Comparison of ENCODE assay signal across 24 mouse cellular contexts in genomic region chr10:41287618-41288017, GRCm38 (mm10). TPM values are rescaled to one million over a fixed set of nuclear protein-coding genes. Genes with fewer than 3 reads are reported as not detected.
DNase-seq lines count a peak whose midpoint lies in the region; ATAC-seq and TF ChIP-seq lines count a peak whose summit lies in the region.
"Had no signal": no experiment of that assay in that cellular context is flagged by ENCODE, and none has a peak within 500 bp of the region (broad histone marks: within the 10 kb centered on the region; RNA-seq: fewer than 3 reads in every experiment).

No protein-coding gene starts in this region.

- ATAC-seq in lung, embryonic 16.5 days (ENCODE audit: low read depth): peak; percentile 79
- no peak for ATAC-seq in lung, postnatal 0 days
- ATAC-seq in hindbrain, postnatal 0 days: no peak
- ATAC-seq: forebrain, embryonic 15.5 days; hindbrain, embryonic 16.5 days; intestine, embryonic 16.5 days had no signal

- H3K27ac ChIP-seq in lung, embryonic 16.5 days (ENCODE audit: low read length): no peak overlapping the region
- H3K27ac ChIP-seq in lung, postnatal 0 days (ENCODE audit: low read length): no peak overlapping the region
- no peak overlapping the region for H3K27ac ChIP-seq in hindbrain, postnatal 0 days
- H3K27ac ChIP-seq: forebrain, embryonic 15.5 days; heart, adult 2 months; hindbrain, embryonic 13.5 days had no signal

- DNase-seq in heart, adult 11 months: peak; percentile 27
- DNase-seq in heart, adult 8-10 months (ENCODE audit: low spot score): no peak
- no peak for DNase-seq in lung, postnatal 0 days (ENCODE audit: low spot score)
- DNase-seq in NIH3T3 (ENCODE audit: low read depth): peak; percentile 42
- DNase-seq in hindbrain, postnatal 0 days (ENCODE audit: low spot score): no peak
- no peak for DNase-seq in layer of hippocampus, adult 18-20 months (ENCODE audit: low spot score in 2 of 2)
- DNase-seq: adrenal gland, adult 2 months; adrenal gland, postnatal 14 days; cerebellum, adult 11-12 months; cerebellum, adult 8-10 months; cerebellum, postnatal 10 days; gastrocnemius, postnatal 25 days; heart, adult 2 months had no signal

- peaks cover 8% of the 10 kb centered on the region for H3K4me1 ChIP-seq in lung, embryonic 16.5 days (replicated peaks; ENCODE audit: control insufficient read depth, insufficient read depth, low read length)
- no peaks in the 10 kb centered on the region for H3K4me1 ChIP-seq in lung, postnatal 0 days (ENCODE audit: insufficient read depth, low read depth, low read length)
- no peaks in the 10 kb centered on the region for H3K4me1 ChIP-seq in hindbrain, postnatal 0 days (ENCODE audit: insufficient read depth, low read length)

- no peak overlapping the region for H3K4me2 ChIP-seq in lung, embryonic 16.5 days (ENCODE audit: low read depth, low read length)
- H3K4me2 ChIP-seq in lung, postnatal 0 days (replicated peaks; ENCODE audit: low read depth, low read length): no peak overlapping the region
- H3K4me2 ChIP-seq in hindbrain, postnatal 0 days (ENCODE audit: low read depth, low read length): no peak overlapping the region
- H3K4me2 ChIP-seq: forebrain, embryonic 15.5 days; heart, embryonic 11.5 days; hindbrain, embryonic 13.5 days had no signal

- H3K36me3 ChIP-seq in lung, embryonic 16.5 days (ENCODE audit: control insufficient read depth, insufficient read depth, low read length): no peaks in the 10 kb centered on the region
- no peaks in the 10 kb centered on the region for H3K36me3 ChIP-seq in lung, postnatal 0 days (ENCODE audit: insufficient read depth, low read length)
- H3K36me3 ChIP-seq in hindbrain, postnatal 0 days (ENCODE audit: insufficient read depth, low read length): no peaks in the 10 kb centered on the region; the same call in 1 of the 2 replicates
- H3K36me3 ChIP-seq: forebrain, embryonic 10.5 days had no signal

- no peaks in the 10 kb centered on the region for H3K27me3 ChIP-seq in lung, embryonic 16.5 days (ENCODE audit: control insufficient read depth, insufficient read depth, low read depth, low read length)
- no peaks in the 10 kb centered on the region for H3K27me3 ChIP-seq in lung, postnatal 0 days (replicated peaks; ENCODE audit: insufficient read depth, low read length)
- H3K27me3 ChIP-seq in hindbrain, postnatal 0 days (ENCODE audit: insufficient read depth, low read length): no peaks in the 10 kb centered on the region
- H3K27me3 ChIP-seq: forebrain, embryonic 15.5 days; hindbrain, embryonic 13.5 days had no signal

- H3K4me3 ChIP-seq in lung, embryonic 16.5 days (ENCODE audit: low read length): no peak overlapping the region
- H3K4me3 ChIP-seq in lung, postnatal 0 days (ENCODE audit: low read depth, low read length): no peak overlapping the region
- H3K4me3 ChIP-seq in hindbrain, postnatal 0 days (ENCODE audit: low read length): no peak overlapping the region
- H3K4me3 ChIP-seq: forebrain, embryonic 10.5 days; forebrain, embryonic 15.5 days; heart, adult 2 months; hindbrain, embryonic 13.5 days had no signal

- no peak overlapping the region for H3K9ac ChIP-seq in lung, embryonic 16.5 days (ENCODE audit: low read length)
- no peak overlapping the region for H3K9ac ChIP-seq in lung, postnatal 0 days (replicated peaks; ENCODE audit: low read depth)
- H3K9ac ChIP-seq in hindbrain, postnatal 0 days (replicated peaks; ENCODE audit: low read length): no peak overlapping the region
- H3K9ac ChIP-seq: forebrain, embryonic 15.5 days had no signal

- WGBS in lung, embryonic 16.5 days: 51% methylated on average over 3 of the region's 3 CpGs
- WGBS in lung, postnatal 0 days: 51% methylated on average over 3 of the region's 3 CpGs
- WGBS in hindbrain, postnatal 0 days: 95% methylated on average over 3 of the region's 3 CpGs

- no peak for TF ChIP-seq CTCF in lung, postnatal 0 days (IDR thresholded peaks at IDR 0.05)
- TF ChIP-seq CTCF in hindbrain, postnatal 0 days (IDR thresholded peaks at IDR 0.05; ENCODE audit: low read depth): no peak

- TF ChIP-seq EP300 in lung, postnatal 0 days (IDR thresholded peaks at IDR 0.05): no peak

- H3K9me3 ChIP-seq in lung, embryonic 16.5 days (ENCODE audit: control insufficient read depth, low read length): no peaks in the 10 kb centered on the region
- H3K9me3 ChIP-seq in lung, postnatal 0 days (ENCODE audit: low read length): no peaks in the 10 kb centered on the region
- no peaks in the 10 kb centered on the region for H3K9me3 ChIP-seq in hindbrain, postnatal 0 days (ENCODE audit: low read length)
- H3K9me3 ChIP-seq: forebrain, embryonic 10.5 days; forebrain, embryonic 15.5 days; hindbrain, embryonic 13.5 days had no signal

RNA-seq across cellular contexts. Expression of gene Fig4, which starts 15.4 kb away (rescaled TPM):
- 10 to 100 TPM; 25.9 to 31.7 (median 28.2) TPM for total RNA-seq in heart, adult 8-10 months (2022)
- 16.9 and 17.6 TPM in 2 replicates for polyA plus RNA-seq in lung, embryonic 16.5 days (2015; fragmentation: Nextera tagmentation; extraction: Ambion mirVana)
- 16.1 and 18.1 TPM in 2 replicates for polyA plus RNA-seq in lung, postnatal 0 days (2015; fragmentation: Nextera tagmentation; extraction: Ambion mirVana)
- 29.7 and 30.4 TPM in 2 replicates for total RNA-seq in hindbrain, postnatal 0 days (2014; rRNA removed)
- polyA plus RNA-seq in hindbrain, postnatal 0 days (2015; fragmentation: Nextera tagmentation; extraction: Ambion mirVana): 29.9 and 32.6 TPM in 2 replicates
- total RNA-seq in layer of hippocampus, adult 18-20 months (2021): 10 to 100 TPM; 32.9 to 35.7 TPM

RNA-seq across cellular contexts. Expression of gene Ak9, which starts 16.2 kb away (rescaled TPM):
- under 1 TPM in 2 of 4 experiments, not detected in 2; 0.03 TPM for total RNA-seq in heart, adult 8-10 months (2022)
- polyA plus RNA-seq in lung, embryonic 16.5 days (2015; fragmentation: Nextera tagmentation; extraction: Ambion mirVana): 0.51 and 0.74 TPM in 2 replicates
- 0.87 and 0.99 TPM in 2 replicates for polyA plus RNA-seq in lung, postnatal 0 days (2015; fragmentation: Nextera tagmentation; extraction: Ambion mirVana)
- total RNA-seq in hindbrain, postnatal 0 days (2014; rRNA removed): 0.18 and 0.21 TPM in 2 replicates
- polyA plus RNA-seq in hindbrain, postnatal 0 days (2015; fragmentation: Nextera tagmentation; extraction: Ambion mirVana): 0.25 and 0.39 TPM in 2 replicates
- under 1 TPM; 0.20 to 0.25 TPM for total RNA-seq in layer of hippocampus, adult 18-20 months (2021)
- total RNA-seq: adrenal gland, adult 2 months; gastrocnemius, adult 8-10 months; gastrocnemius, postnatal 25 days; heart, adult 2 months; heart, postnatal 25 days; hematopoietic stem cell, adult 5-6 weeks had no signal
- polyA plus RNA-seq: adrenal gland, adult 2 months; embryonic facial prominence, embryonic 11.5 days had no signal

Comparison
In these comparisons a context has a peak if more than half of its experiments do, and no peak if none do; other contexts are left out.
1. DNase-seq: peak in heart, adult 11 months (single experiment) and NIH3T3 (single experiment); none in heart, adult 8-10 months (single experiment), lung, postnatal 0 days (single experiment), hindbrain, postnatal 0 days (single experiment) and layer of hippocampus, adult 18-20 months (0 of 2).